Mouse (Mus musculus) liver, embryonic 14.5 days (tissue): ENCODE results near the gene Dnajb8. TPM values are rescaled to one million over a fixed set of nuclear protein-coding genes. Genes with fewer than 3 reads are reported as not detected.

Source experiments
- ATAC-seq: fragments of 200-750 bp; cut with Nextera tagmentation; 2 replicates; pipeline ENCODE4 v1.8.0; 2017; ENCODE audit warnings: moderate number of reproducible peaks, mild to moderate bottlenecking, moderate library complexity; ENCODE audit not compliant: insufficient read depth
- DNase-seq, 3 experiments: peaks; one replicate each; pipeline ENCODE4 v3.0.0-alpha.2; 2012 to 2013; ENCODE audit warnings: low read depth in 3 of 3, low spot score in 3 of 3
- H3K27ac ChIP-seq: fragments of 300-500 bp; sonication (generic); 2 replicates; pipeline ENCODE4 v1.5.1; 2014; ENCODE audit warnings: moderate library complexity, mild to moderate bottlenecking, control low read depth, inconsistent platforms
- H3K27me3 ChIP-seq: fragments of 300-500 bp; sonication (generic); 2 replicates; pipeline ENCODE4 v1.6.1; 2014; ENCODE audit warnings: mild to moderate bottlenecking, low read length, moderate library complexity; ENCODE audit not compliant: control insufficient read depth, insufficient read depth
- H3K36me3 ChIP-seq: fragments of 300-500 bp; sonication (generic); replicated peaks from 2 replicates; pipeline ENCODE4 v1.6.1; 2014; ENCODE audit warnings: low read depth; ENCODE audit not compliant: control insufficient read depth, insufficient read depth
- H3K4me1 ChIP-seq, 2 experiments: fragments of 200-500 bp in 1 of 2; fragments of 300-500 bp in 1 of 2; sonication (generic) in 1 of 2; replicated peaks; 2 replicates each; pipeline ENCODE4 v1.6.1; 2012 to 2014; ENCODE audit warnings: antibody characterized with exemption in 1 of 2, inconsistent platforms in 1 of 2, low read length in 1 of 2; ENCODE audit not compliant: control insufficient read depth in 2 of 2, insufficient read depth in 2 of 2
- H3K4me2 ChIP-seq: fragments of 300-500 bp; sonication (generic); 2 replicates; pipeline ENCODE4 v1.6.1; 2014; ENCODE audit warnings: low read depth, mild to moderate bottlenecking, control low read depth, moderate library complexity
- H3K4me3 ChIP-seq, 2 experiments: fragments of 200-500 bp in 1 of 2; fragments of 300-500 bp in 1 of 2; sonication (generic) in 1 of 2; 2 replicates each; pipeline ENCODE4 v1.5.1; 2012 to 2014; ENCODE audit warnings: low read depth in 2 of 2, low read length in 2 of 2, mild to moderate bottlenecking in 2 of 2, control low read depth in 1 of 2, inconsistent platforms in 1 of 2, moderate library complexity in 1 of 2; ENCODE audit not compliant: insufficient read depth in 1 of 2
- H3K9ac ChIP-seq: fragments of 300-500 bp; sonication (generic); replicated peaks from 2 replicates; pipeline ENCODE4 v1.6.1; 2014; ENCODE audit warnings: mild to moderate bottlenecking, control low read depth, moderate library complexity
- H3K9me3 ChIP-seq: fragments of 300-500 bp; sonication (generic); 2 replicates; pipeline ENCODE4 v1.6.1; 2016; ENCODE audit warnings: low read length, mixed read lengths; ENCODE audit not compliant: control insufficient read depth
- CTCF ChIP-seq: IDR thresholded peaks from 2 replicates; pipeline ENCODE4 v1.5.1; 2016; ENCODE audit warnings: antibody characterized with exemption, low read depth, control low read depth
- EP300 ChIP-seq: IDR thresholded peaks from 2 replicates; pipeline ENCODE4 v1.6.1; 2016; ENCODE audit warnings: antibody characterized with exemption, low read depth
- WGBS: fragments of 180-500 bp; shearing (Covaris S2); extraction: QIAGEN DNeasy Blood & Tissue Kit; methylation state at CpG from one replicate; pipeline ENCODE4 v1.1.7; 2014; ENCODE audit not compliant: insufficient replicate concordance; 5-methylcytosine and 5-hydroxymethylcytosine counted together
- polyA plus RNA-seq, 2 experiments: library from polyadenylated mRNA; depleted of rRNA in 1 of 2; stranded (reverse) in 1 of 2; unstranded in 1 of 2; fragments of >200 nt; fragmentation: Nextera tagmentation in 1 of 2; extraction: Ambion mirVana in 1 of 2; gene quantifications; 2 replicates each; pipeline versions ENCODE4 v1.2.1 to v1.2.3; 2012 to 2014

Dnajb8 gene
- polyA plus RNA-seq, 2 experiments = not detected

GRCm38 (mm10) chr6:88292274-88292909 lies 70.3 kb downstream of the Dnajb8 start:
- no peak for TF ChIP-seq EP300
- 0 out of 2 replicates have a peak, but pooled peaks have one; percentile 8 for TF ChIP-seq CTCF
- H3K4me2 ChIP-seq = peak overlapping the region; percentile 20; the same call in 1 of the 2 replicates
- no peak overlapping the region for H3K27ac ChIP-seq
- H3K4me3 ChIP-seq = no peak overlapping the region
- DNase-seq = peak; percentile 17 to 28 (median 24)
- H3K4me1 ChIP-seq = peaks cover 13 to 15% of the 10 kb centered on the region in 2 experiments
- H3K27me3 ChIP-seq = no peaks in the 10 kb centered on the region
- ATAC-seq = peak; percentile 64
- WGBS = 38% methylated on average over 4 of the region's 4 CpGs
- H3K9ac ChIP-seq = no peak overlapping the region
- no peaks in the 10 kb centered on the region for H3K9me3 ChIP-seq
- H3K36me3 ChIP-seq = no peaks in the 10 kb centered on the region; the same call in 1 of the 2 replicates

- Histone ChIP-seq H3K36me3 (no peaks in the 10 kb centered on the region; the same call in 1 of the 2 replicates), H3K27me3 (no peaks in the 10 kb centered on the region), H3K4me1 (peaks cover 0 to 2% of the 10 kb centered on the region in 2 experiments; a peak in 1 of 4 replicates), H3K4me2 (no peak overlapping the region), H3K27ac (no peak overlapping the region), H3K4me3 (no peak overlapping the region), H3K9me3 (no peaks in the 10 kb centered on the region), H3K9ac (no peak overlapping the region)
- no peak for ATAC-seq
- WGBS = 66% methylated on average over 2 of the region's 2 CpGs
- no peak for TF ChIP-seq EP300
- TF ChIP-seq CTCF = no peak
- DNase-seq = no peak
Observed at GRCm38 (mm10) chr6:88299491-88299890, 77.4 kb downstream of the Dnajb8 start.

GRCm38 (mm10) chr6:88301234-88301633 lies 79.2 kb downstream of the Dnajb8 start:
- TF ChIP-seq CTCF (no peak), EP300 (no peak)
- no peak overlapping the region for H3K4me3 ChIP-seq
- H3K27me3 ChIP-seq = no peaks in the 10 kb centered on the region
- H3K4me1 ChIP-seq = peaks cover 0 to 2% of the 10 kb centered on the region in 2 experiments; a peak in 1 of 4 replicates
- no peak overlapping the region for H3K27ac ChIP-seq
- DNase-seq (no peak), ATAC-seq (no peak)
- H3K9ac ChIP-seq = no peak overlapping the region
- H3K36me3 ChIP-seq = no peaks in the 10 kb centered on the region; the same call in 1 of the 2 replicates
- no peak overlapping the region for H3K4me2 ChIP-seq
- WGBS = 59% methylated on average over 7 of the region's 7 CpGs
- no peaks in the 10 kb centered on the region for H3K9me3 ChIP-seq

Other genes starting within 250 kb of the Dnajb8 start
- 2.7 and 5.7 TPM in 2 replicates for gene H1fx, start 240.6 kb upstream of the Dnajb8 start, polyA plus RNA-seq (2012; rRNA removed)
- 1.8 and 4.1 TPM in 2 replicates for gene H1fx, start 240.6 kb upstream of the Dnajb8 start, polyA plus RNA-seq (2014; fragmentation: Nextera tagmentation; extraction: Ambion mirVana)
- 64.8 and 76.7 TPM in 2 replicates for gene Rab7, start 177.0 kb upstream of the Dnajb8 start, polyA plus RNA-seq (2012; rRNA removed)
- 110 and 119 TPM in 2 replicates for gene Rab7, start 177.0 kb upstream of the Dnajb8 start, polyA plus RNA-seq (2014; fragmentation: Nextera tagmentation; extraction: Ambion mirVana)
- gene Rpn1, start 137.8 kb upstream of the Dnajb8 start, polyA plus RNA-seq (2012; rRNA removed) = 75.9 and 81.7 TPM in 2 replicates
- 169 and 172 TPM in 2 replicates for gene Rpn1, start 137.8 kb upstream of the Dnajb8 start, polyA plus RNA-seq (2014; fragmentation: Nextera tagmentation; extraction: Ambion mirVana)
- gene Gata2, start 28.4 kb upstream of the Dnajb8 start, polyA plus RNA-seq (2012; rRNA removed) = 2.4 and 2.8 TPM in 2 replicates
- 3.1 and 3.9 TPM in 2 replicates for gene Gata2, start 28.4 kb upstream of the Dnajb8 start, polyA plus RNA-seq (2014; fragmentation: Nextera tagmentation; extraction: Ambion mirVana)
- 9.1 and 9.7 TPM in 2 replicates for gene Eefsec, start 224.3 kb downstream of the Dnajb8 start, polyA plus RNA-seq (2012; rRNA removed)
- gene Eefsec, start 224.3 kb downstream of the Dnajb8 start, polyA plus RNA-seq (2014; fragmentation: Nextera tagmentation; extraction: Ambion mirVana) = 14.3 and 16.3 TPM in 2 replicates
- 33.8 and 49.1 TPM in 2 replicates for gene Ruvbl1, start 243.1 kb downstream of the Dnajb8 start, polyA plus RNA-seq (2012; rRNA removed)
- gene Ruvbl1, start 243.1 kb downstream of the Dnajb8 start, polyA plus RNA-seq (2014; fragmentation: Nextera tagmentation; extraction: Ambion mirVana) = 72.6 and 79.8 TPM in 2 replicates